ENCODE assay signal across 11 mouse cellular contexts in genomic region chr12:58638260-58638659, GRCm38 (mm10).
DNase-seq lines count a peak whose midpoint lies in the region; ATAC-seq and TF ChIP-seq lines count a peak whose summit lies in the region.
"Had no signal": no experiment of that assay in that cellular context is flagged by ENCODE, and none has a peak within 500 bp of the region (broad histone marks: within the 10 kb centered on the region; RNA-seq: fewer than 3 reads in every experiment).

No protein-coding gene starts in this region.

- no peaks in the 10 kb centered on the region for H3K27me3 ChIP-seq in limb, embryonic 14.5 days (ENCODE audit: control insufficient read depth, insufficient read depth, low read length)
- no peaks in the 10 kb centered on the region for H3K27me3 ChIP-seq in limb, embryonic 10.5 days (ENCODE audit: low read depth, poor library complexity, severe bottlenecking)

- H3K9me3 ChIP-seq in limb, embryonic 14.5 days (ENCODE audit: control insufficient read depth, low read length) = no peaks in the 10 kb centered on the region
- no peaks in the 10 kb centered on the region for H3K9me3 ChIP-seq in limb, embryonic 10.5 days (replicated peaks)

- no peak overlapping the region for H3K9ac ChIP-seq in limb, embryonic 14.5 days (ENCODE audit: low read depth, low read length, severe bottlenecking)

- H3K27ac ChIP-seq in limb, embryonic 14.5 days (replicated peaks; ENCODE audit: low read depth, low read length) = no peak overlapping the region
- no peak overlapping the region for H3K27ac ChIP-seq in limb, embryonic 10.5 days

- no peak overlapping the region for H3K4me3 ChIP-seq in limb, embryonic 14.5 days (replicated peaks; ENCODE audit: low read length)
- no peak overlapping the region for H3K4me3 ChIP-seq in limb, embryonic 10.5 days

- no peak for ATAC-seq in limb, embryonic 14.5 days (ENCODE audit: low FRiP score, low read depth)
- ATAC-seq: inflammation-experienced regulatory T-cells, adult 6 months had no signal

- intact Hi-C loops in heart, postnatal 36 days (cut with DNase I) = loop anchor here (5.0 to 10.0 kb wide), 2 partner anchors 423 to 811 kb away; partner anchors contain the start of gene Sstr1

- no peak overlapping the region for H3K4me2 ChIP-seq in limb, embryonic 14.5 days (replicated peaks; ENCODE audit: low read depth, low read length, severe bottlenecking)

- DNase-seq in adrenal gland, postnatal 10 days = peak; percentile 2
- no peak for DNase-seq in adrenal gland, postnatal 36 days
- peak; percentile 15 for DNase-seq in heart, postnatal 4 days
- DNase-seq in heart, postnatal 36 days = no peak
- DNase-seq in limb, embryonic 14.5 days (ENCODE audit: low spot score) = peak; percentile 20
- DNase-seq in limb, embryonic 10.5 days (ENCODE audit: low spot score) = no peak
- DNase-seq in lung, postnatal 10 days = peak; percentile 29
- DNase-seq in thymus, postnatal 10 days (ENCODE audit: low spot score in 2 of 2) = no peak
- DNase-seq: gastrocnemius, postnatal 36 days; thymus, postnatal 36 days had no signal

- H3K4me1 ChIP-seq in limb, embryonic 14.5 days (ENCODE audit: control insufficient read depth, insufficient read depth, low read length) = peaks cover 8% of the 10 kb centered on the region; the same call in 1 of the 2 replicates
- H3K4me1 ChIP-seq in limb, embryonic 10.5 days = peaks cover 16% of the 10 kb centered on the region

- TF ChIP-seq POLR2A in limb, embryonic 14.5 days (IDR thresholded peaks at IDR 0.05; ENCODE audit: borderline replicate concordance, extremely low read depth, insufficient read depth, insufficient read length) = no peak

- H3K36me3 ChIP-seq in limb, embryonic 14.5 days (ENCODE audit: control insufficient read depth, insufficient read depth, low read length) = no peaks in the 10 kb centered on the region
- no peaks in the 10 kb centered on the region for H3K36me3 ChIP-seq in limb, embryonic 10.5 days

- WGBS in limb, embryonic 14.5 days = 76% methylated on average over 3 of the region's 3 CpGs
- WGBS in limb, embryonic 10.5 days = 80% methylated on average over 3 of the region's 3 CpGs

Comparison
In these comparisons a context has a peak if more than half of its experiments do, and no peak if none do; other contexts are left out.
1. DNase-seq: peak in adrenal gland, postnatal 10 days (single experiment), heart, postnatal 4 days (single experiment), limb, embryonic 14.5 days (single experiment) and lung, postnatal 10 days (single experiment); none in adrenal gland, postnatal 36 days (0 of 2), heart, postnatal 36 days (0 of 2), limb, embryonic 10.5 days (single experiment) and thymus, postnatal 10 days (0 of 2).